Mouse (Mus musculus) embryonic facial prominence, embryonic 10.5 days (tissue): ENCODE measurements around the gene Olfr267. TPM values are rescaled to one million over a fixed set of nuclear protein-coding genes. Genes with fewer than 3 reads are reported as not detected.

ENCODE experiments used
- DNase-seq: peaks from one replicate; pipeline ENCODE4 v3.0.0-alpha.2; 2017; ENCODE audit warnings: low spot score
- H3K27ac ChIP-seq: fragments of 300-500 bp; sonication (generic); replicated peaks from 2 replicates; pipeline ENCODE4 v1.5.1; 2016; ENCODE audit warnings: mild to moderate bottlenecking
- H3K27me3 ChIP-seq: fragments of 300-500 bp; sonication (generic); replicated peaks from 2 replicates; pipeline ENCODE4 v1.6.1; 2016; ENCODE audit warnings: low read depth, mild to moderate bottlenecking; ENCODE audit not compliant: poor library complexity, severe bottlenecking
- H3K36me3 ChIP-seq: fragments of 300-500 bp; sonication (generic); replicated peaks from 2 replicates; pipeline ENCODE4 v1.6.1; 2016; ENCODE audit warnings: mild to moderate bottlenecking, moderate library complexity
- H3K4me1 ChIP-seq: fragments of 300-500 bp; sonication (generic); 2 replicates; pipeline ENCODE4 v1.6.1; 2016
- H3K4me3 ChIP-seq: fragments of 300-500 bp; sonication (generic); 2 replicates; pipeline ENCODE4 v1.5.1; 2016; ENCODE audit warnings: mild to moderate bottlenecking, moderate library complexity
- H3K9me3 ChIP-seq: fragments of 300-500 bp; sonication (generic); 2 replicates; pipeline ENCODE4 v1.6.1; 2016; ENCODE audit warnings: mild to moderate bottlenecking
- WGBS: fragments of 180-500 bp; shearing (Covaris S2); methylation state at CpG from one replicate; pipeline ENCODE4 v1.1.7; 2016; 5-methylcytosine and 5-hydroxymethylcytosine counted together
- polyA plus RNA-seq: library from polyadenylated mRNA; unstranded; fragments of >200 nt; fragmentation: Nextera tagmentation; extraction: Ambion mirVana; gene quantifications from 2 replicates; pipeline ENCODE4 v1.2.1, GENCODE M21; 2016

The Olfr267 gene
- not detected in 2 replicates for polyA plus RNA-seq

- Histone ChIP-seq H3K36me3 (no peaks in the 10 kb centered on the region), H3K4me3 (no peak within 1 kb of the TSS), H3K9me3 (no peaks in the 10 kb centered on the region), H3K27me3 (no peaks in the 10 kb centered on the region), H3K4me1 (no peaks in the 10 kb centered on the region), H3K27ac (no peak within 1 kb of the TSS)
- no peak for DNase-seq
These were observed at the start of gene Olfr267 for GRCm38 (mm10) chr4:58787616-58788015. Olfr267 (minus strand) TSS chr4:58787716.

DNA sequence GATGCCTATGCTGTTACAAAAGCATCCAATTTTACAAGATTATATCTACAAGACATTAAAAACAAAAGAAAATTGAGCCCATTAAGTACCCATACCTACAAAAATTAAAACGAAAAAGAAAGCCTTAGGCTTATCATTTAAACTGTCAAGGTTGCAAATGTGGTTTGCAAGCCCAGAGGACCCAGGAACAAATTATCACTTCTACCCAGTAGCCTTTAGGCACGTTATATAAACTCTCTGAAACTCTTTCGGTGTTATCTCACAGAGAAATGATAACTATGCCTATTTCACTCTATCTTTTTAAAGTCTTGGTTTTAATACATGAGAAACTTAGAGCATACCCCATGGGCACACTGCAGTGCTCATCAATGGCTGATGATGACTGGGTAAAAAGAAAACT is 45.4 kb upstream of the Olfr267 start:
- H3K9me3 ChIP-seq, result no peaks in the 10 kb centered on the region
- H3K4me3 ChIP-seq, result no peak overlapping the region
- no peaks in the 10 kb centered on the region for H3K27me3 ChIP-seq
- no peak for DNase-seq
- H3K36me3 ChIP-seq, result peaks cover 65% of the 10 kb centered on the region
- H3K27ac ChIP-seq, result no peak overlapping the region
- H3K4me1 ChIP-seq, result no peaks in the 10 kb centered on the region
- WGBS, result 89% methylated on average over 3 of the region's 3 CpGs

DNA sequence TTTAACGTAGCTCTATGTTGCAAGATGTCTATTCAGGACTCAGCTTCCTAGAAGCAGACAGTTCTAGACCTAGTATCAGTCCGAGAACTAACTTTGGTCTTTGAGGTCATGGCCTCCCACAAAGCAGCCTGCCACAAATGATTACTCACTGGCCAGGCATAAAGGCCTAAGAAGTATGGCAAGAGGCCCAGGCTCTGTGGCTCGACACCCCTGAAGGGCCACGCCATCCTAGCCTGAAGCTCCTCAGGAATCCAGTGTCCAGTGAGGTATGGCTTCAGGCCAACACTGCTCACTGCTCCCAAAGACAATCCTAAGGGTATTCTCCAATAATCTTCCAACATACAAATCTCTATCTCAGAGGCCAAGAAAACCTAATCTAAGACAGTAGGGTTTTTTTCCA is 38.4 kb upstream of the Olfr267 start:
- DNase-seq, result no peak
- no peaks in the 10 kb centered on the region for H3K4me1 ChIP-seq
- no peaks in the 10 kb centered on the region for H3K27me3 ChIP-seq
- no peaks in the 10 kb centered on the region for H3K9me3 ChIP-seq
- no peak overlapping the region for H3K27ac ChIP-seq
- 88% methylated on average over 4 of the region's 4 CpGs for WGBS
- H3K4me3 ChIP-seq, result no peak overlapping the region
- peaks cover 80% of the 10 kb centered on the region for H3K36me3 ChIP-seq

GRCm38 (mm10) chr4:58786659-58787058 is 857 bp downstream of the Olfr267 start:
- no peaks in the 10 kb centered on the region for H3K4me1 ChIP-seq
- no peaks in the 10 kb centered on the region for H3K9me3 ChIP-seq
- no peaks in the 10 kb centered on the region for H3K27me3 ChIP-seq
- WGBS, result 89% methylated on average over 3 of the region's 3 CpGs
- H3K27ac ChIP-seq, result no peak overlapping the region
- H3K36me3 ChIP-seq, result no peaks in the 10 kb centered on the region
- H3K4me3 ChIP-seq, result no peak overlapping the region
- no peak for DNase-seq

DNA sequence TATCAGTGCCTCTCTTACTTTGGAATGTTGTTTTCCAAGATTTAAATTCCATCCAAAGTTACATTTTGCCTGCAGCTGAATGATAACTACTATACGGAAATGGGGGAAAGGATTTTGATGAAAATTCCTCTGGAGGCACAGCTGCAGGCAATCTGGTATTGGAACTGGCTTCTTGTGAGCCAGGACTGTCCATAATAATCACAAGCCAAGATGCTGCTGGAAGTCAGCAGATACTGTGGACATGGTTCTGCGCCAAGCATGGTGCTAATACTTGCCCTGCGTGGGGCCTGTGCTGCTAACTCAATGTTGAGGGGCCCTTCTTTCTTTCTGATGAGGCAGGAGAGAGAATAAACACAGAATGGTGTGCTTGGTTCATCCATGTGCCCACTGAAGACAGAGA is 24.1 kb downstream of the Olfr267 start:
- H3K36me3 ChIP-seq, result no peaks in the 10 kb centered on the region
- no peaks in the 10 kb centered on the region for H3K27me3 ChIP-seq
- WGBS, result 84% methylated on average over 3 of the region's 3 CpGs
- H3K4me1 ChIP-seq, result no peaks in the 10 kb centered on the region
- no peak for DNase-seq
- no peak overlapping the region for H3K4me3 ChIP-seq
- H3K27ac ChIP-seq, result no peak overlapping the region
- no peaks in the 10 kb centered on the region for H3K9me3 ChIP-seq

DNA sequence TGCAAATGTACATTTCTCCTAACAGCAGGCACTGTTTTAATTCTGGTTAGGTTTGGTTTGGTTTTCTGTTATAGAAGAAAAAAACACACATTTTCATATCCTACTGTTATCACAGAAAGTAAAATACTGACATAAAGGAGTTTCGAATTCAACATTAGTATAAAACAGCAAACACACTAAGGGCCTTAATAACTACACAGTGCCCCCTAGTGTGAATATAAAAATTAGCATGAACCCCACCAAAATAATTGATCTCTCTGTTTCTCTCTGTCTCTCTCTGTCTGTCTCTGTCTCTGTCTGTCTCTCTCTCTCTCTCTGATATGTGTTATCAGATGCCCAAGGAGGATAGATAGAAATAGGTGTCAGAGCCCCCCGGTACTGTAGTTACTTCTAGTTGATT is 38.0 kb downstream of the Olfr267 start:
- H3K36me3 ChIP-seq, result no peaks in the 10 kb centered on the region
- DNase-seq, result no peak
- H3K9me3 ChIP-seq, result no peaks in the 10 kb centered on the region
- no peak overlapping the region for H3K4me3 ChIP-seq
- H3K27me3 ChIP-seq, result no peaks in the 10 kb centered on the region
- H3K4me1 ChIP-seq, result peaks cover 10% of the 10 kb centered on the region
- WGBS, result 59% methylated on average over 2 of the region's 2 CpGs
- peak overlapping the region; percentile 78 for H3K27ac ChIP-seq

GRCm38 (mm10) chr4:58749101-58749500 is 38.4 kb downstream of the Olfr267 start:
- Histone ChIP-seq H3K9me3 (no peaks in the 10 kb centered on the region), H3K36me3 (no peaks in the 10 kb centered on the region), H3K4me3 (no peak overlapping the region), H3K27ac (peak overlapping the region; percentile 78), H3K27me3 (no peaks in the 10 kb centered on the region), H3K4me1 (peaks cover 10% of the 10 kb centered on the region)
- 42% methylated on average over 10 of the region's 10 CpGs for WGBS
- DNase-seq, result peak; percentile 37

DNA sequence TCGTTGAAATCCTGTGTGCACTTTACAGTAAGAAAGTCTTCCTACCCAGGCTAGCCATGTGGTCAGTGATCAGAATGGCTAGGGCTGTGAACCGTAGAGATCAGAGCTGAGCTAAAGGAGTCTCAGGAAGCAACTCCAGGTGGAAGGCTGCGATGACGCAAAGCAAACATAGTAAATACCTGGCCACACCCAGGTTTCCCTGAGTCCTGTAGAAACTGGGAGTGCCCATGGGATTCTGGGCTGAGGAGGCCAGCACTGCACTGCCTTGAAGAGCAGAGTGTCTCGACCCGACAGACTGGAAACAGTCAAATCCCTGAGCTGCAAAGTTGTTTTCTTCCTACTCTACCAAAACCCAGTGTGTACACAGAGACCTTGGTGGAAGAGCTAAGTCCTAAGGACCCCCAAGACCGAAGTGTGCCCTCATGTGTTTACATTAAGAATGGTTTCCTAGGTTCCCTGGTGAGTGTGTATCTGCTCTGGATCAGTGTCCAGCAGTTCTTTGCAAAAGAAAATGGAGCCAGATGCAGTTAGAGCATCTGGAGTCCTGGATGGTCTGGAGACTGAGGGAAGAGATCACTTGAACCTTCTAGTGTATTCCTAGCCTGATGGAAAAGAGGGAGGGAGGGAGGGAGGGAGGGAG is 41.8 kb downstream of the Olfr267 start:
- DNase-seq, result no peak
- Histone ChIP-seq H3K9me3 (no peaks in the 10 kb centered on the region), H3K36me3 (no peaks in the 10 kb centered on the region), H3K27me3 (no peaks in the 10 kb centered on the region), H3K4me3 (no peak overlapping the region), H3K4me1 (peaks cover 10% of the 10 kb centered on the region), H3K27ac (peak overlapping the region; percentile 3; the same call in 1 of the 2 replicates)
- 85% methylated on average over 7 of the region's 7 CpGs for WGBS

DNA sequence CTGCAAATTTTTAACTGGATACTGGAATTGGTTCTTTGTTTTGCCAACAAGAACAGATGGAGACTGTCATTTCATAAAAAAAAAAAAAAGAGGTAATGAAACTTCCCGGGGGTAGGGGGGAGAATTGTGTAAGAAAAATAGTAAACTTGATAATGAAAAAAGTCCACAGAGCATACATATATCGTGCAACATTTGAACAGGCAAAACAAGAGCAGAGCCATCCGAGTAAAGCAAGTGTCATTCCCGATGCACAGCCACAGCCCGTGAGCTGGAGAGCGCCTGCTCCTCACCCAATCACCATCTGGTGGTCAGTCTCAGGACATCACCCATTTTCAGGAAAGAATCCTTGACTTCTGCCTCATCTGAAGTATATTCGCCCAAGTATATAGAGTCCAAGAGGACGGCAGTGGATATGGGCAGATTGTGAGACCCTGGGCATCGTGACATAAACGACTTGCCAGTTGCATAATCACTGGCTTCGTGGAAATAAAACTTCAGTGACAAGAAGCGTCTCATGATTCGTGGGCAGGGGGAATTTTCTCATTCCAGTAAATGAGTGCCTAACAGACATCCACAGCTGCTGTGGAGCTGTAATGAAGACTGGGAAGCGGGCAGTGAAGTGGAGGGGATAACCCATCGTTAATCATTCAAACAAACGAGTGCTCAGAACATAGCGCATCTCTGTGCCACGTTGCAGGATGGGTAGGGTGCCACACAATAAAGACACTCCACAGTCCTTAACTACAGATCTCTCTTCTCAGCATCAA is 50.5 kb downstream of the Olfr267 start:
- peak; percentile 6 for DNase-seq

More for the DNA sequence above, 50.5 kb downstream of the Olfr267 start:
- Histone ChIP-seq H3K36me3 (no peaks in the 10 kb centered on the region), H3K9me3 (no peaks in the 10 kb centered on the region), H3K4me1 (no peaks in the 10 kb centered on the region), H3K4me3 (no peak overlapping the region), H3K27ac (no peak overlapping the region), H3K27me3 (no peaks in the 10 kb centered on the region)
- WGBS, result 89% methylated on average over 18 of the region's 18 CpGs

Other genes with a start within 250 kb of the Olfr267 start
- gene Lpar1, start 233.8 kb downstream of the Olfr267 start, polyA plus RNA-seq, result 129 and 155 TPM in 2 replicates
- 33.7 and 33.9 TPM in 2 replicates for gene Ecpas, start 125.0 kb upstream of the Olfr267 start, polyA plus RNA-seq
- gene Zkscan16, start 155.9 kb upstream of the Olfr267 start, polyA plus RNA-seq, result 1.00 and 1.3 TPM in 2 replicates
- 10.3 and 12.9 TPM in 2 replicates for gene Ptgr1, start 199.4 kb upstream of the Olfr267 start, polyA plus RNA-seq
- gene Dnajc25, start 207.3 kb upstream of the Olfr267 start, polyA plus RNA-seq, result 6.9 and 8.2 TPM in 2 replicates
- gene Gm20503, start 215.5 kb upstream of the Olfr267 start, polyA plus RNA-seq, result 8.8 and 9.0 TPM in 2 replicates
- 82.3 and 87.5 TPM in 2 replicates for gene Gng10, start 247.4 kb upstream of the Olfr267 start, polyA plus RNA-seq